Mouse (Mus musculus) stomach, embryonic 15.5 days (tissue): ENCODE results near the gene Bbs12. TPM values are rescaled to one million over a fixed set of nuclear protein-coding genes. Genes with fewer than 3 reads are reported as not detected.

ENCODE experiments used
- ATAC-seq: fragments of 200-750 bp; cut with Nextera tagmentation; 2 replicates; pipeline ENCODE4 v1.8.0; 2017; ENCODE audit warnings: low read depth, moderate number of reproducible peaks, moderate TSS enrichment; ENCODE audit not compliant: insufficient read depth, low FRiP score
- H3K27ac ChIP-seq: fragments of 300-500 bp; sonication (generic); 2 replicates; pipeline ENCODE4 v1.5.1; 2015; ENCODE audit warnings: mild to moderate bottlenecking, inconsistent platforms
- H3K27me3 ChIP-seq: fragments of 300-500 bp; sonication (generic); replicated peaks from 2 replicates; pipeline ENCODE4 v1.6.1; 2015; ENCODE audit warnings: inconsistent platforms
- H3K36me3 ChIP-seq: fragments of 300-500 bp; sonication (generic); 2 replicates; pipeline ENCODE4 v1.6.1; 2015; ENCODE audit warnings: inconsistent platforms
- H3K4me1 ChIP-seq: fragments of 300-500 bp; sonication (generic); 2 replicates; pipeline ENCODE4 v1.6.1; 2015; ENCODE audit warnings: inconsistent platforms
- H3K4me2 ChIP-seq: fragments of 300-500 bp; sonication (generic); 2 replicates; pipeline ENCODE4 v1.6.1; 2015; ENCODE audit warnings: mild to moderate bottlenecking, inconsistent platforms
- H3K4me3 ChIP-seq: fragments of 300-500 bp; sonication (generic); replicated peaks from 2 replicates; pipeline ENCODE4 v1.5.1; 2015; ENCODE audit warnings: inconsistent platforms
- H3K9ac ChIP-seq: fragments of 300-500 bp; sonication (generic); 2 replicates; pipeline ENCODE4 v1.6.1; 2015; ENCODE audit warnings: inconsistent platforms
- H3K9me3 ChIP-seq: fragments of 300-500 bp; sonication (generic); 2 replicates; pipeline ENCODE4 v1.6.1; 2016; ENCODE audit warnings: inconsistent platforms
- WGBS: fragments of 180-500 bp; shearing (Covaris S2); methylation state at CpG from one replicate; pipeline ENCODE4 v1.1.7; 2015; 5-methylcytosine and 5-hydroxymethylcytosine counted together
- polyA plus RNA-seq: library from polyadenylated mRNA; unstranded; fragments of >200 nt; fragmentation: Nextera tagmentation; extraction: Ambion mirVana; gene quantifications from 2 replicates; pipeline ENCODE4 v1.2.1, GENCODE M21; 2015

Bbs12 gene
- polyA plus RNA-seq, 1 experiment from 2014 or later: 6.3 TPM

DNA sequence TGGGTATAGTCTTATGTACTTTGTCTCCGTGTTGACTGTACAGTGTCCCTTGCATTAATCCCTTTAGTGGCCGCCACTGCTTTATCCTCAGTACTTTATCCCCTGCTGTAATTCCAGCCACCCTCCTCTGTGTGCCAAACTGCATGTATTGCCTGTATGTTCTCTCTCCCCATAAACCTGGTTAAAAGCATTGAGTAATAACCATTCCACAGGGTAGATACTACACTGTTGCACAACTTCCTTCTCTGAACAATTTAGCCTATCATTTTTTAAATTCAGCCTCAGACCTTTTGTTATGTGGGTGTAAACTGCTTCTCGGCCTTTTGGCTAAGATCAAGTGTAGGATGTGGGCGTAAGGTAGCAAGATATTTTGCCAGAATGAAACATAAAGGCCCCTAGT is 52.8 kb downstream of the Bbs12 start:
- no peaks in the 10 kb centered on the region for H3K27me3 ChIP-seq
- WGBS: 79% methylated on average over 4 of the region's 4 CpGs
- no peak overlapping the region for H3K4me2 ChIP-seq
- H3K27ac ChIP-seq: no peak overlapping the region
- no peaks in the 10 kb centered on the region; the same call in 1 of the 2 replicates for H3K4me1 ChIP-seq
- no peaks in the 10 kb centered on the region for H3K36me3 ChIP-seq
- ATAC-seq: no peak
- no peaks in the 10 kb centered on the region for H3K9me3 ChIP-seq
- no peak overlapping the region for H3K9ac ChIP-seq
- no peak overlapping the region for H3K4me3 ChIP-seq

DNA sequence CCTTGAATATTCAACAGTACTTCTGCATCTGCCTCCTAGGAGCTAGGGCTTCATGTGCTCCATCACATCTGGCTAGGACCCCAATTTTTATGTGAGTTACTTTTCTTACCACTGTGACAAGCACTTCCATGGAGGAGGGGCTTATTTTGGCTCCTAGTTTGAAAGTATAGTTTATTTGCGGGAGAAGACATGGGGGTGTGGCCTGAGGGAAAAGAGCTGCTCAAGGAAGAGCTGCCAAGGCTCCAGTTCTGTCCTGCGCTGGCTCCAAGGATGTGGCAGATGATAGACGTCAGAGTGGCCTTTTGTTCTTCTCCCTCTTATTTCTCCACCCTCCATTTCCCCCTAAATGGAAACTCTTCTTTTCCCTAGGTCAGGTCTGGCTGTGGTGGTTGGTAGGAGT is 53.6 kb downstream of the Bbs12 start:
- WGBS: 41% methylated on average over 3 of the region's 3 CpGs
- H3K27ac ChIP-seq: no peak overlapping the region

DNA sequence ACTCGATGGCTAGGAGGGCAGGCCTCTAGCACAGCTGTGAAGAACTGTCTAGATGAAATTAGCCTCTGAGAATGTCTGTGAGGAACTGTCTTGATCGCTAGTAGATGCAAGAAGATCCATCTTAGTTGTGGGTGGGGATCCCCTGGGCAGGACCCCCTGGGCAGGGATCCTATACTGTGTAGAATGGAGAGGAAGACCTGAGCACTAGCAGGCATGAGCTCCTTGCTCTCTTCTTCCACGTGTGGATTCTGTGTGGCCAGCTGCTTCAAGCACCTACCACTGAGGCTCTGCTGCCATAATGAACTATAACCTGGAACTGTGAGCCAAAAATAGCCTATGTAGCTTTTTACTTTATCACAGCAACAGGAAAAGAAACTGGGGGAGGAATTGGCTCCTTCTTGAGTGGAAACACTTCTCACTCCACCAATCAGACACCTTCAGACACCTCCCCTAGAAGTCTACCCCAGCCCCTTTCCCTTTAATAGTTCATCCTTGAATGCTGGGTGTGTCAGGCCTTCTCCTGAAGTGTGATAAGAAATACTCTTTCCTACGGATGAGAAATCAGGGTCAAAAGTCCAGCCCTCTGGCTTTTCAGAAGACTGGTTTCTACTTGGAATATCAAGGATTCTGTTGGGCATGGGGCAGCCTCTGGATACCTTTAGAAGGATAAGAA is 54.2 kb downstream of the Bbs12 start:
- Histone ChIP-seq H3K9me3 (no peaks in the 10 kb centered on the region), H3K4me3 (no peak overlapping the region), H3K27me3 (no peaks in the 10 kb centered on the region), H3K36me3 (no peaks in the 10 kb centered on the region), H3K27ac (no peak overlapping the region), H3K4me1 (no peaks in the 10 kb centered on the region; the same call in 1 of the 2 replicates), H3K4me2 (no peak overlapping the region), H3K9ac (no peak overlapping the region)
- no peak for ATAC-seq
- 56% methylated on average over 4 of the region's 4 CpGs for WGBS

More for the DNA sequence above, 53.6 kb downstream of the Bbs12 start:
- Histone ChIP-seq H3K4me1 (no peaks in the 10 kb centered on the region; the same call in 1 of the 2 replicates), H3K9ac (no peak overlapping the region), H3K36me3 (no peaks in the 10 kb centered on the region), H3K4me2 (no peak overlapping the region), H3K27me3 (no peaks in the 10 kb centered on the region), H3K9me3 (no peaks in the 10 kb centered on the region), H3K4me3 (no peak overlapping the region)
- ATAC-seq: no peak

DNA sequence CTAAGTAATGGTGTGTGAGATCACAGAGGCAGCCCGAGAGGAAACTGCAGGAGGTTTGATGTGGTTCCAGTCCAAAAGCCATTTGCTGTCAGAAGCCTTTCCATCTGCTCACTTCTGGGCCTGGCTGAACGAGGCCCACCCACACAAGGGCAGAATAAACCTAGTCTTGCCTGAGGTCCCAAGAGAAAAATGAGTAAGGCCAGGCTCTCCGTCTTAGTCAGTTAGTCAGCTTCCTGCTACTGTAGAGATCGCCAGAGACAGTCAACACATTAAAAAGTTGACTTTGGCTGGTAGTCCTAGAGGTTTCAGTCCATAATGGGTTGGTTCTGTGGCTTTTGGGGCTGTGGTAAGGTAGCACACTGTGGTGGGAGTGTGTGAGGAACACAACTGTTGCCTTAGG is 58.1 kb downstream of the Bbs12 start:
- ATAC-seq: no peak
- WGBS: 59% methylated on average over 4 of the region's 4 CpGs
- no peaks in the 10 kb centered on the region for H3K9me3 ChIP-seq
- H3K27me3 ChIP-seq: no peaks in the 10 kb centered on the region
- no peaks in the 10 kb centered on the region; the same call in 1 of the 2 replicates for H3K4me1 ChIP-seq
- H3K9ac ChIP-seq: no peak overlapping the region
- no peak overlapping the region for H3K4me2 ChIP-seq
- no peak overlapping the region for H3K4me3 ChIP-seq
- H3K27ac ChIP-seq: no peak overlapping the region
- no peaks in the 10 kb centered on the region for H3K36me3 ChIP-seq

Other genes starting within 250 kb of the Bbs12 start
- gene Adad1, start 249.0 kb upstream of the Bbs12 start, polyA plus RNA-seq: 0.23 TPM in 1 of 2 replicates, not detected in the other
- 0.40 and 0.44 TPM in 2 replicates for gene Il2, start 186.6 kb upstream of the Bbs12 start, polyA plus RNA-seq
- not detected in 2 replicates for gene Il21, start 79.9 kb upstream of the Bbs12 start, polyA plus RNA-seq
- gene Cetn4, start 154 bp downstream of the Bbs12 start, polyA plus RNA-seq: 2.0 and 3.5 TPM in 2 replicates
- gene Fgf2, start 35.8 kb downstream of the Bbs12 start, polyA plus RNA-seq: 2.0 and 2.1 TPM in 2 replicates
- 28.7 and 29.0 TPM in 2 replicates for gene Spata5, start 107.3 kb downstream of the Bbs12 start, polyA plus RNA-seq
- 8.3 and 8.6 TPM in 2 replicates for gene Nudt6, start 107.7 kb downstream of the Bbs12 start, polyA plus RNA-seq